Mouse (Mus musculus): Measurements from ENCODE around the gene Abcb8. TPM values are rescaled to one million over a fixed set of nuclear protein-coding genes. Genes with fewer than 3 reads are reported as not detected.

Abcb8 gene
- polyA plus RNA-seq, 1 experiment from 2014 or later = 37.1 TPM

DNA sequence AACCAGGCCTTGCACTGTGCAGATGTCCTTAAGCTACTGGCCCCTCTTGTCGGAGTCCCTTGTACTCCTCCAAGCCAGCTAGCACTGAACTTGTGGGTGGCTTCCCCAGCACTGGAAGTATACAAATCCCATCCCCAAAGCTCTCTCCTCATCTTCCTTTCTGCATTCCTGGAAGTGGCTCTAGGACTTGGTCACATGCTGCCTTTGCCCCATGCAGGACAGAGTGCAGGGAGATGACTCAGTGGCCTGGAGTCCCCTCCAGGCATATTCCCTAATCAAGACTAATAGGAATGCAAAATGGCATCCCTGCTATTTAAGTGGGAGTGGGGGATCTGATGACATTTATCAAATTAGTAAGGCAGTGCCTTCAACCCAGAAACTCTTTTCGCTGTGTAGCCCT lies 18.6 kb downstream of the Abcb8 start:
- Histone ChIP-seq H3K4me1 (ENCODE audit: control insufficient read depth, insufficient read depth, low read length) (0 out of 2 replicates have a peak, but pooled peaks cover 2% of the 10 kb centered on the region), H3K27ac (ENCODE audit: low read depth, low read length) (no peak overlapping the region), H3K36me3 (ENCODE audit: control insufficient read depth, insufficient read depth, low read length) (peaks cover 4% of the 10 kb centered on the region), H3K27me3 (replicated peaks; ENCODE audit: control insufficient read depth, insufficient read depth, low read length) (no peaks in the 10 kb centered on the region), H3K4me3 (ENCODE audit: low read depth, low read length) (no peak overlapping the region), H3K4me2 (ENCODE audit: low read length) (no peak overlapping the region), H3K9me3 (replicated peaks; ENCODE audit: control insufficient read depth, low read length) (no peaks in the 10 kb centered on the region), H3K9ac (ENCODE audit: low read length) (no peak overlapping the region)
- WGBS = 96% methylated on average over 2 of the region's 2 CpGs
- DNase-seq (ENCODE audit: low spot score) (no peak), ATAC-seq (no peak)

GRCm38 (mm10) chr5:24413042-24413693 lies 19.7 kb downstream of the Abcb8 start, which contains the start of gene Asic3:
Gene Asic3, plus strand, starts transcription at chr5:24413392.
- Histone ChIP-seq H3K9ac (ENCODE audit: low read length) (no peak within 1 kb of the TSS), H3K4me2 (ENCODE audit: low read length) (no peak within 1 kb of the TSS), H3K4me3 (ENCODE audit: low read depth, low read length) (no peak within 1 kb of the TSS), H3K36me3 (ENCODE audit: control insufficient read depth, insufficient read depth, low read length) (0 out of 2 replicates have a peak, but pooled peaks cover 3% of the 10 kb centered on the region), H3K4me1 (ENCODE audit: control insufficient read depth, insufficient read depth, low read length) (0 out of 2 replicates have a peak, but pooled peaks cover 2% of the 10 kb centered on the region), H3K27ac (ENCODE audit: low read depth, low read length) (no peak within 1 kb of the TSS), H3K9me3 (replicated peaks; ENCODE audit: control insufficient read depth, low read length) (no peaks in the 10 kb centered on the region), H3K27me3 (replicated peaks; ENCODE audit: control insufficient read depth, insufficient read depth, low read length) (no peaks in the 10 kb centered on the region)
- no peak for ATAC-seq
- DNase-seq (ENCODE audit: low spot score) = no peak
- WGBS = 50% methylated on average over 11 of the region's 11 CpGs

DNA sequence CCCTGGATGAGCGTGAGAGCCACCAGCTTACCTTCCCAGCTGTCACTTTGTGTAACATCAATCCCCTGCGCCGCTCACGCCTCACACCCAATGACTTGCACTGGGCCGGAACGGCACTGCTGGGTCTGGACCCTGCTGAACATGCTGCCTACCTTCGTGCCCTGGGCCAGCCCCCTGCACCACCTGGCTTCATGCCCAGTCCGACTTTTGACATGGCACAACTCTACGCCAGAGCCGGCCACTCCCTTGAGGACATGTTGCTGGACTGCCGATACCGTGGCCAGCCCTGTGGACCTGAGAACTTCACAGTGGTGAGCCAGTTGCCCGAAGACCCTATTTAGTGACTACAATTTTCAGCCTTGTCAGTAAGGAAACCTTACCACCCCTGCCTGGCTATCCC lies 20.5 kb downstream of the Abcb8 start:
- ATAC-seq (no peak), DNase-seq (ENCODE audit: low spot score) (no peak)
- Histone ChIP-seq H3K27me3 (replicated peaks; ENCODE audit: control insufficient read depth, insufficient read depth, low read length) (no peaks in the 10 kb centered on the region), H3K9ac (ENCODE audit: low read length) (no peak overlapping the region), H3K9me3 (replicated peaks; ENCODE audit: control insufficient read depth, low read length) (no peaks in the 10 kb centered on the region), H3K36me3 (ENCODE audit: control insufficient read depth, insufficient read depth, low read length) (peaks cover 11% of the 10 kb centered on the region; the same call in 1 of the 2 replicates), H3K4me2 (ENCODE audit: low read length) (no peak overlapping the region), H3K4me3 (ENCODE audit: low read depth, low read length) (no peak overlapping the region), H3K27ac (ENCODE audit: low read depth, low read length) (no peak overlapping the region), H3K4me1 (ENCODE audit: control insufficient read depth, insufficient read depth, low read length) (0 out of 2 replicates have a peak, but pooled peaks cover 2% of the 10 kb centered on the region)
- 86% methylated on average over 13 of the region's 13 CpGs for WGBS

DNA sequence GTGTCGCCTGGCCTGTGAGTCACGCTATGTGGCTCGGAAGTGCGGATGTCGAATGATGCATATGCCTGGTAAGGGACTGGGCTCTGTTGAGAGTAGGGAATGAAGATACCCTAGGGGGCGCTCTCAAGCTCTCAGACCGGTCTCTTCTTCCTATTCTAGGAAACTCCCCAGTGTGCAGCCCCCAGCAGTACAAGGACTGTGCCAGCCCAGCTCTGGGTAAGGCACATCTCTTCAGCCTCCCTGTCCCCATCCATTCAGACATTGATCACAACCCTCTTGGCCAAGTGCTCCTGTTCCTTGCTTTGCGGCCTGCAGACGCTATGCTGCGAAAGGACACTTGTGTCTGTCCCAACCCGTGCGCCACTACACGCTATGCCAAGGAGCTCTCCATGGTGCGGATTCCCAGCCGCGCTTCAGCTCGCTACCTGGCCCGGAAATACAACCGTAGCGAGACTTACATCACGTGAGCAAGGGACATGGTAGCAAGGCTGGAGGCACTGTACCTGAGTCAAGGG lies 22.8 kb downstream of the Abcb8 start:
- Histone ChIP-seq H3K27me3 (replicated peaks; ENCODE audit: control insufficient read depth, insufficient read depth, low read length) (no peaks in the 10 kb centered on the region), H3K36me3 (ENCODE audit: control insufficient read depth, insufficient read depth, low read length) (peaks cover 30% of the 10 kb centered on the region), H3K27ac (ENCODE audit: low read depth, low read length) (no peak overlapping the region), H3K9me3 (replicated peaks; ENCODE audit: control insufficient read depth, low read length) (no peaks in the 10 kb centered on the region), H3K9ac (ENCODE audit: low read length) (peak overlapping the region; percentile 14; the same call in 1 of the 2 replicates), H3K4me3 (ENCODE audit: low read depth, low read length) (no peak overlapping the region), H3K4me2 (ENCODE audit: low read length) (0 out of 2 replicates have a peak overlapping the region, but pooled peaks have one; percentile 12), H3K4me1 (ENCODE audit: control insufficient read depth, insufficient read depth, low read length) (0 out of 2 replicates have a peak, but pooled peaks cover 2% of the 10 kb centered on the region)
- 3% methylated on average over 21 of the region's 21 CpGs for WGBS
- ATAC-seq = peak; percentile 82
- peak; percentile 81 for DNase-seq (ENCODE audit: low spot score)

GRCm38 (mm10) chr5:24417587-24417986 lies 24.1 kb downstream of the Abcb8 start:
- no peak overlapping the region for H3K4me3 ChIP-seq (ENCODE audit: low read depth, low read length)
- no peak overlapping the region for H3K4me2 ChIP-seq (ENCODE audit: low read length)
- ATAC-seq (no peak), DNase-seq (ENCODE audit: low spot score) (no peak)
- WGBS = 90% methylated on average over 10 of the region's 10 CpGs
- H3K9ac ChIP-seq (ENCODE audit: low read length) = no peak overlapping the region
- no peaks in the 10 kb centered on the region for H3K27me3 ChIP-seq (replicated peaks; ENCODE audit: control insufficient read depth, insufficient read depth, low read length)
- H3K36me3 ChIP-seq (ENCODE audit: control insufficient read depth, insufficient read depth, low read length) = peaks cover 30% of the 10 kb centered on the region
- no peak overlapping the region for H3K27ac ChIP-seq (ENCODE audit: low read depth, low read length)
- H3K4me1 ChIP-seq (ENCODE audit: control insufficient read depth, insufficient read depth, low read length) = peaks cover 5% of the 10 kb centered on the region
- no peaks in the 10 kb centered on the region for H3K9me3 ChIP-seq (replicated peaks; ENCODE audit: control insufficient read depth, low read length)

DNA sequence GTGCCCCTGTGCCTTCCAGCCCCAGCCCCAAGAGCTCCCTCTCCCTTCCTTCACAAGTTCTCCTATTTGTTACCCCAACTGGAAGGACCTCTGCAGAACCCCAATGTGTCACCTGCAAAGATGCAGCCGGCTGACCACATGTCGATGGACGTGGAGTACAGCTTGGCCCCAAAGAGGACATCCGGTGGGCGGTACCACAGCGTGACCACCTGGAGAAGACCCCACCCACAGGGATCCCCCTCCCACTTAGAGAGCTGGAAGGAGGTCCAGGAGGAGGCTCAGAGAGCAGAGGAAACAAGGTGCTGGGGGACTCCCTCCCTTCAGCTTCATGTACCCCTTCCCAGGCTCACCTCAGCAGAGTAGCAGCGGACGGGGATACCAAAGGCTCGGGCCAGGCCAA lies 26.9 kb downstream of the Abcb8 start:
- WGBS = 85% methylated on average over 9 of the region's 9 CpGs
- no peak for ATAC-seq

GRCm38 (mm10) chr5:24423129-24424003 lies 29.9 kb downstream of the Abcb8 start, which contains the start of the genes Cdk5 and Slc4a2:
Gene Cdk5, minus strand, starts transcription at chr5:24423530.
Gene Slc4a2, plus strand, starts transcription at chr5:24423837.
- Histone ChIP-seq H3K27me3 (replicated peaks; ENCODE audit: control insufficient read depth, insufficient read depth, low read length) (peaks cover 3% of the 10 kb centered on the region; the same call in 1 of the 2 replicates), H3K4me3 (ENCODE audit: low read depth, low read length) (peak within 1 kb of the TSS; percentile 63), H3K9me3 (replicated peaks; ENCODE audit: control insufficient read depth, low read length) (no peaks in the 10 kb centered on the region), H3K4me1 (ENCODE audit: control insufficient read depth, insufficient read depth, low read length) (peaks cover 40% of the 10 kb centered on the region), H3K27ac (ENCODE audit: low read depth, low read length) (peak within 1 kb of the TSS; percentile 90), H3K4me2 (ENCODE audit: low read length) (peak within 1 kb of the TSS; percentile 69), H3K9ac (ENCODE audit: low read length) (peak within 1 kb of the TSS; percentile 84), H3K36me3 (ENCODE audit: control insufficient read depth, insufficient read depth, low read length) (peaks cover 25% of the 10 kb centered on the region)
- DNase-seq (ENCODE audit: low spot score) (peak; percentile 100), ATAC-seq (peak; percentile 95)
- under 1% methylated on average over 46 of the region's 46 CpGs for WGBS

More for the DNA sequence above, 26.9 kb downstream of the Abcb8 start:
- Histone ChIP-seq H3K9me3 (replicated peaks; ENCODE audit: control insufficient read depth, low read length) (no peaks in the 10 kb centered on the region), H3K4me2 (ENCODE audit: low read length) (no peak overlapping the region), H3K27ac (ENCODE audit: low read depth, low read length) (no peak overlapping the region), H3K36me3 (ENCODE audit: control insufficient read depth, insufficient read depth, low read length) (peaks cover 30% of the 10 kb centered on the region), H3K27me3 (replicated peaks; ENCODE audit: control insufficient read depth, insufficient read depth, low read length) (no peaks in the 10 kb centered on the region), H3K9ac (ENCODE audit: low read length) (no peak overlapping the region), H3K4me1 (ENCODE audit: control insufficient read depth, insufficient read depth, low read length) (peaks cover 17% of the 10 kb centered on the region), H3K4me3 (ENCODE audit: low read depth, low read length) (no peak overlapping the region)
- no peak for DNase-seq (ENCODE audit: low spot score)

- H3K9me3 ChIP-seq (replicated peaks; ENCODE audit: control insufficient read depth, low read length) = no peaks in the 10 kb centered on the region
- H3K36me3 ChIP-seq (ENCODE audit: control insufficient read depth, insufficient read depth, low read length) = peaks cover 17% of the 10 kb centered on the region
- ATAC-seq (no peak; the same call in 1 of the 2 replicates), DNase-seq (ENCODE audit: low spot score) (no peak)
- peak overlapping the region; percentile 68 for H3K9ac ChIP-seq (ENCODE audit: low read length)
- H3K4me2 ChIP-seq (ENCODE audit: low read length) = peak overlapping the region; percentile 69
- H3K4me1 ChIP-seq (ENCODE audit: control insufficient read depth, insufficient read depth, low read length) = peaks cover 40% of the 10 kb centered on the region
- peak overlapping the region; percentile 63 for H3K4me3 ChIP-seq (ENCODE audit: low read depth, low read length)
- peaks cover 3% of the 10 kb centered on the region; the same call in 1 of the 2 replicates for H3K27me3 ChIP-seq (replicated peaks; ENCODE audit: control insufficient read depth, insufficient read depth, low read length)
- peak overlapping the region; percentile 90 for H3K27ac ChIP-seq (ENCODE audit: low read depth, low read length)
- WGBS = 9% methylated on average over 21 of the region's 21 CpGs
Measured at GRCm38 (mm10) chr5:24424004-24424781, 30.7 kb downstream of the Abcb8 start.
